Mouse (Mus musculus): ENCODE results near the gene Ltbp1.

The Ltbp1 gene

GRCm38 (mm10) chr17:75244148-75244547 lies 238.8 kb downstream of the Ltbp1 start:
- no peak for DNase-seq

- no peak for DNase-seq
Observed at GRCm38 (mm10) chr17:75245085-75245484, 239.7 kb downstream of the Ltbp1 start.

DNA sequence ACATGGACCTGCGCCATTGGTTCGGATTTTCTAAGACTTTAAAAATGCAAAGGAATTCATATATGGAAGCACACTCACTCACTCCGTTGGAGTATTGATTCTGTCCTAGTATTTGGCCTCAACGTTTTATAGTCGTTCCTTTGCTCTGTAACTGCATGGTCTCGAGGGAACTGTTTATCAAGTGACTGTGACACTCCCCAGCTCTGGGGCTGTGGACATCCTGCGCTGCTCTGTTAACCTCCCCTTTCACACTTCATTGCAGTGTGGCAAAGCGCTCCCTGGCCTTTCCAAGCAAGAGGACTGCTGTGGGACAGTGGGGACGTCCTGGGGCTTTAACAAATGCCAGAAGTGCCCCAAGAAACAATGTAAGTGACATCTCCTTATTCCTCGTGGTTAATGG lies 243.3 kb downstream of the Ltbp1 start:
- DNase-seq = peak; percentile 9 to 15

DNA sequence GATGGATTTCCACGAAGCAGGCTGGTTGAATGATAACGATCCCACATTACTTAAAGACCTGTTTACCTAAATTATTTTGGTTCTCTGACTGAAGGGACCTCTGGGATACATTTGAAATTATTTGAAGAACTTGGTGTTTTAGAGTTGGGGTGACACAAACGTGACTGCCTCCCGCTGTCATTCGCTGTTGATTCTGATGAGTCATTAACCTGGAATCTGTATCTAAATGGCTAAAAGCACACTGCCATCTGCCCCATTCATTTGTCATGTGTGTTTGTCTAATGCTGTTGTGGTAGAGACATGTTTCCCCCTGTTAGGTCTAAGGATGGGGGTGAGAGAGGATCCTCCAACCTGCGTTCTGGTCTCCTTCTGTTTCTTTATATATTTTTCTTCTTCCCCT lies 245.2 kb downstream of the Ltbp1 start:
- no peak for DNase-seq

DNA sequence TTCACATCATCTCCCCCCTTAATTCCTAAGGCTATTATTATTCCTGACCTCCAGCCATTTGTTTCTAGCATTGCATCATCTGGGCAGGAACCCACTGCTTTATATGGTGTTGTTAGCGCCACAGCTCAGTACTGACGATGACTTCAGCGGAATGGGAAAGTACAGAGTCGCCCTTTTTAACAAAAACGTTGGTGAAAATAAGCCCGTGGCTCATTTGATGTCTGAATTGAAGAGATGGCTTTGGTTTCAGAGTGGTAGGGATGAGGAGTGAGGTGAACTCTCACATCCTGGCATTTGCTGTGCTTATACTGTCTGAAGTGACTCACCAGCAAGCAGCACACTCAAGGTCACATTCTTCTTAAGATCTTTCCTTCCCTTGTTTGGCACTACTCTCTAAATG lies 245.7 kb downstream of the Ltbp1 start:
- no peak for DNase-seq

- no peak for DNase-seq
Observed at GRCm38 (mm10) chr17:75252540-75252939, 247.2 kb downstream of the Ltbp1 start.

DNA sequence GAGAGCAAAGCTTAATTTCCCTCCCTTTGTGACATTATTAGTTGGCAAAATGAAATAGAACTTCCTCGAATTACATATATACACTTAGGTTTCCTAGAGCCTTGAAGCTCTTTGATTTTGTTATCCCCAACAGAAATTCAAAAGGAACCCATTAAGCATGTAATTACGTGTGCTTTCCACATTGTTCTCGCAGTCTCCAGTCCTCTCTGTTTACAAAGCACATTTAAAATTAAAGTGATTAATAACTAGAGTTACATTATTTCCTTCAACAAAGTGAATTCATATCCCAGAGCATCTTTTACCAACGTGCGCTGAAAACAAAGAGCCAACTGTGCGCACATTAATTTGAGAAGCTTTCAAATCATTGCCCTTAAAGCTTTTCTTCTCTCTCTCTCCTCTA lies 249.5 kb downstream of the Ltbp1 start:
- no peak for DNase-seq

- no peak for DNase-seq
Observed at GRCm38 (mm10) chr17:75255967-75256366, 250.6 kb downstream of the Ltbp1 start.

- DNase-seq = no peak
Observed at GRCm38 (mm10) chr17:75258427-75258826, 253.1 kb downstream of the Ltbp1 start.

DNA sequence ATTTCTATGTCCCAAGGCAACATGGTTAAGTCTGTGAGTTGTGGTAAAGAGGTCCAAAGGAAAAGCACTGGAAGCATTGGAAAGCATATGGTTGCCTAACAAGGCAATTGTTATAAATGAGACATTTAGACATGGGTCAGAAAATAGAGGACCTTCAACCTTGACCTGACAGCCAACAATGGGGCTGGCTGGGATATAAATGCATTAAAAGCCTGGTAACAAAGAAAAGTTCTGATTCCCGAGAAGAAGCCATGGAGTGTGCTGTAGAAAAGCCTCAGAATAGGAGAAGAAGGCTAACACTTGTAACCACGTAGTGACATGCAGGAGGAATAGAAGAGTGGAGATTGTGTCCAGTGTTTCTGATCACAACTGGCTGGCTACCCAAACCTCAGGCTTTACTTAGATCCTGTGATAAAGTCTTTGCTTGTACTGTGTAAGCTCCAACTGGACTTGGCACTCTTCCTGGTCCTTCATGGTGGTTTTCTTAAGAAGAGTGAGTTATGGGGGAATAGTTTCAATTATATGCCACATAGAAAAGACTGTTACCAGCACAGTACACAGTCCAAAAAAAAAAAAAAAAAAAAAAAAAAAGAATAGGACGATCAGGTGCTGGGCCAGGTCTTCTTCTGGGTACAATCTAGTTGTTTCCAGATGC lies 258.1 kb downstream of the Ltbp1 start:
- peak in 1 of 2 experiments; percentile 15 for DNase-seq

- DNase-seq = peak; percentile 40 to 53
Observed at GRCm38 (mm10) chr17:75268506-75268905, 263.1 kb downstream of the Ltbp1 start.

DNA sequence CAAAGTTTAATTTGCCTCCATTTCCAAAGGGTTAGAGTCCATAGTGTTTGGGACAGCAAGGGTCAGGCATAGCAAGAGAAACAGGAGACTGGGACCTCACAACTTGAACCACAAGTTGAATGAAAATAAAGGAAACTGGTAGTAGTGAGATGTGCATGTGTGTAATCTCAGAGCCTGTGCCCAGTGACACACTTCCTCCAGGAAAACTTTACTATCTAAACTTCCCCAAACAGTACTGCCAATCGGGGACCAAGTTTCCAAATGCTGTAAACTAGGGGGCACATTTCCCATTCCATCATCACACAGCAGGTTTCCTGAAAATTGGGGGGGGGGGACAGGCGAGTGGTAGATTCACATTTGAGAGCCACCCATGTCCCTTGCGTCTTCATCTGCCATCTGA lies 267.1 kb downstream of the Ltbp1 start:
- DNase-seq = no peak

GRCm38 (mm10) chr17:75273272-75273671 lies 267.9 kb downstream of the Ltbp1 start:
- DNase-seq = no peak

DNA sequence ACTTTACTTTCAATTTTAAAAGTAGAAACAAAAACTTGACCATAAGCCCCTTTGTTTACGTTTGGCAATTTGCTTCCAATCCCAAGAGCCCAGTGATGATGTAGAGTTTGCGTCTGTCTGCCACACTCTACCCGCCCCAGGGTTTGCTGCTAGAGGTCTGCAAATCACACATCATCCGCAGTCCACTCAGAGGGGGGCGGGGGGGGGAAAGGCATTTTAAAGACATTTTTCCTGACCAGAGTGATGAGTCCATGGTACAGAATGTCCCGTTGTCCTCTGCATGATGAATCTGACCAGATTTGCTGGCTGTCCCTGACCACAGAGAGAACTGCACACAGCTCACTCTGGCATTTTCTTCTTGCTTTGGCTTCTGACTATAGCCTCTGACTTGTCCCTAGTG lies 269.9 kb downstream of the Ltbp1 start:
- DNase-seq = no peak

GRCm38 (mm10) chr17:75278106-75278505 lies 272.7 kb downstream of the Ltbp1 start:
- no peak for DNase-seq

DNA sequence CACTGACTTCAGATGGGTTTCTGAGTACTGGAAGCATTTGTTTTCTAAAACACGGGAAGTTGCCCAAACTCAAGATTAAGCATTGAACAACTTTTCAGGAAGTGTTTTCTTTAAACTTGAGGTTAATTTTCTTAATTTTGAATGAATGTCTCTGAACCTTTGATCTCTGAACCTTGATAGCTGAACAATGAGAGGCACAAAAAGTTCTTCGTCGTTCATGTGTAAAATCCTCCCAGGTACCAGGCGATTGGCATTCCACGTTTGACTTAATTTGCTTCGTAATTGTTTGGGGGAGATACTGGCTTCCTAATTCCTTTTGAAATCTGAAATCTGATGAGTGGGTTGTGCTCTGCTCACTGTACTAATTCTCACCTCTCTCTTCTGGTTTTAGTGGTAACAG lies 273.2 kb downstream of the Ltbp1 start:
- DNase-seq = no peak

GRCm38 (mm10) chr17:75281345-75281744 lies 276.0 kb downstream of the Ltbp1 start:
- no peak for DNase-seq

- no peak for DNase-seq
Observed at GRCm38 (mm10) chr17:75284876-75285708, 279.7 kb downstream of the Ltbp1 start.

GRCm38 (mm10) chr17:75292986-75293385 lies 287.6 kb downstream of the Ltbp1 start:
- DNase-seq = peak in 1 of 2 experiments; percentile 11

DNA sequence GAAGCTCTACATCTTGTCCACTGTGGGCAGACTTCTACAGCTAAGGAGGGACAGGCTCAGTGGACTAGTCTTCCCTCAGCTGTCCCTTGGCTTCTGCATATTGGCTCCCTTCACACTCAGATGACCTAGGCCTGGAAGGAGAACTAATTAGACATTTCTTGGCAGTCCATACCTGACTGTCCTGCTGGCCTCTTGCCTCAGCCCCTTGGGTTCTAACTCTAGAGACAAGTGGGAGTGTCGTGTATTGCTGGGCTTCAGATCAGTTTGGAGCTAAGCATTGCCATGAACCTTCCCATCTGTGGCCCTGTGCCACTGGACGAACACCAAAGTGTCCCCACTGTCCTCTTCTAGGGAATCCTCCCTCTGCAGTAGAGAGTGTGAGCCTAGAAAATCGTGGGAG lies 288.4 kb downstream of the Ltbp1 start:
- DNase-seq = no peak

DNA sequence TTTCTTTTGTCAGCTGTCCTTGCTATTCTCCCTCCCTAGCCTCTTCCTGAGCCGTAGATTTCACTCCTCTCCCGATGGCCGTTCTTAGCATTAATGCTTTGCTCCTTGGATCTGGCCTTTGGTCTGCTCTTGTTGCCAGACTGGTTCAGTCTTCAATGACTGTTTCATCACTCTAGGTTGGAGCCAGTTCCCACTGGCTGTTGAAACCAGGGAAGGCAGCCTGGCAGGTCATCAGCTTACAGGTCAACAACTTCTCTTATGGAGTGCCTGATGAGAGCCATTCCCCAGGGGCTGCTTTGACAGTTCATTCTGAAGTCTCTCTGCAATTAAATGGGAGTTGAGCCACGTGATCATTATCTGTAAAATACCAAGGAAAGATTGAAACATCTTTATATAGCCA lies 295.5 kb downstream of the Ltbp1 start:
- DNase-seq = no peak

- no peak for DNase-seq
Observed at GRCm38 (mm10) chr17:75304807-75305420, 299.5 kb downstream of the Ltbp1 start.

DNA sequence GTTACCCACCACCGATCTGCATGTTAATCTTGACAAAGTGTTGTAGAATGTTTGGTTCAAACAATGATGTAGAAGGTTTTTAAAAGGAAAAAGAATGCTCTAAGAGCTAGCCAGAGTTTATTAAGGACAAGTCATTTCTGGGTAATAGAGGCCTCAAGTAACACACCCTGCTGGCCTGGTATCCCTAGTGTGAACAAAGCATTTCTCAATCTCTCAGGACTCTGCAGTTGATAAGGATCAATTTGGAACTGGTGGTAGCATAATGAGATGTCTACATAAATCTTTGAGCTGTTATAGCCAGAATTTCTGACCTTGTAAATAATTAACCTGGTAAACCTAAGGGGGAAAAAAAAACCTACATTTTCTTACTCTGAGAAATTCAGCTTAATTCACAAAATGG lies 300.3 kb downstream of the Ltbp1 start:
- DNase-seq = no peak
